Mouse (Mus musculus): ENCODE results near the gene Kctd12. TPM values are rescaled to one million over a fixed set of nuclear protein-coding genes. Genes with fewer than 3 reads are reported as not detected.

The Kctd12 gene
- total RNA-seq (2023), result 23.5 TPM

DNA sequence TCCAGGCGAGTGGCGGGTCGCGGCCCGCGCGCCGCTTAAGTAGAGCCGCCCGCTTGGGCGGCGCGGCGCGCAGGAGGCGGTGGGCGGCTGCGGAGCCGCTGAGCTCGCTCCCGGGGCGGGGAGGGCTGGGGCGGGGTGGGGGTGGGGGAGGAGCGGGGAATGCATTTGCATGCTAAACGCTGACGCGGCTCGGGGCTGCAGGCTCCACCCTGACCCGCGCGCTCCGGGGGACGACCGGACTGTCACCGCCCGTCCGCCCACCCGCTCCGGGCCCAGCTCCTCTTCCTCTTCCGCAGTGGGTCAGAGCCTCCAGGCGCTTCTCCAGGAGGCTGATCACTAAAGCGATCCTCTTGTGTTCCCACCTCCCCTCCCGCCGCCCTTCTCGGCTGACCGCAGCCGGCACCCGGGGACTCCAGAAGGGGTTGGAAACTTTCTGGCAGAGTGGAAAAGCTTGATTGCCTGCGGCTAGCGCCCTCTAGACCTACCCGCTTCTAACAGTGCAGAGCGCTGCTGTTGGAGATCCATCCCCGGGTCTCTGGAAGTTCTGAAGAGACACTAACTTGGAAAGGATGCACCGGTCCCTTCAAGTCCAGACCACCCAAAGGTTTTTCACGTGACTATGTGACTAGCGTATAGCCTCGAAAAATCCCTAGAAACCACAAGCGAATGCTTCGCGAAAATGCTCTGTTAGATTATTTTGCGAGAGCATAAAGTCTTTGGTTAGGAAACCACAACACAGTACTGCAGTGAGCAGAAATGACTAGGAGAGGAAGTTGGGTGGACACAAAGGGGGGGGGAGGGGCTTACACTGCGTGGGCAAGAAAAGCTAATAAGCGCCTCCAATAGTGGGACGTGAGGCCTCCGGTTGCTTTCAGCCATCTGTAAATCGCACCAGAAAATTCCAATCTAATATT, at the start of gene Kctd12:
TSS of gene Kctd12 (minus strand) at position 11 of the 914 bp plus-strand sequence.

Other genes starting within 250 kb of the Kctd12 start
- 1.2 TPM for gene Acod1, start 64.3 kb upstream of the Kctd12 start, total RNA-seq (2023)
- gene Cln5, start 87.6 kb upstream of the Kctd12 start, total RNA-seq (2023), result 25.6 TPM
- 271 TPM for gene Fbxl3, start 116.9 kb upstream of the Kctd12 start, total RNA-seq (2023)

Measured in CD4-positive naive resting alpha-beta T cell, adult 76 days (primary cell).